Mouse (Mus musculus) heart, embryonic 16.5 days (tissue): ENCODE results near the gene Crlf1. TPM values are rescaled to one million over a fixed set of nuclear protein-coding genes. Genes with fewer than 3 reads are reported as not detected.

Source experiments
- ATAC-seq: fragments of 200-750 bp; cut with Nextera tagmentation; replicated peaks from 2 replicates; pipeline ENCODE4 v1.8.0; 2017; ENCODE audit warnings: moderate number of reproducible peaks; ENCODE audit not compliant: insufficient read depth, low FRiP score; ENCODE audit errors: extremely low read depth
- H3K27ac ChIP-seq: fragments of 300-500 bp; sonication (generic); 2 replicates; pipeline ENCODE4 v1.5.1; 2014; ENCODE audit warnings: mild to moderate bottlenecking, low read length, control low read depth, moderate library complexity
- H3K27me3 ChIP-seq: fragments of 300-500 bp; sonication (generic); 2 replicates; pipeline ENCODE4 v1.6.1; 2014; ENCODE audit warnings: low read length, mixed read lengths; ENCODE audit not compliant: control insufficient read depth, insufficient read depth
- H3K36me3 ChIP-seq: fragments of 300-500 bp; sonication (generic); 2 replicates; pipeline ENCODE4 v1.6.1; 2014; ENCODE audit not compliant: control insufficient read depth, insufficient read depth
- H3K4me1 ChIP-seq: fragments of 300-500 bp; sonication (generic); 2 replicates; pipeline ENCODE4 v1.6.1; 2014; ENCODE audit warnings: low read length, mixed read lengths; ENCODE audit not compliant: control insufficient read depth, insufficient read depth
- H3K4me2 ChIP-seq: fragments of 300-500 bp; sonication (generic); 2 replicates; pipeline ENCODE4 v1.6.1; 2014; ENCODE audit warnings: low read depth, mild to moderate bottlenecking, control low read depth, low read length
- H3K4me3 ChIP-seq: fragments of 300-500 bp; sonication (generic); 2 replicates; pipeline ENCODE4 v1.5.1; 2014; ENCODE audit warnings: mild to moderate bottlenecking, control low read depth, low read length
- H3K9ac ChIP-seq: fragments of 300-500 bp; sonication (generic); 2 replicates; pipeline ENCODE4 v1.6.1; 2014; ENCODE audit warnings: low read length, control low read depth
- H3K9me3 ChIP-seq: fragments of 300-500 bp; sonication (generic); replicated peaks from 2 replicates; pipeline ENCODE4 v1.6.1; 2016; ENCODE audit warnings: low read length; ENCODE audit not compliant: control insufficient read depth
- WGBS: fragments of 180-500 bp; shearing (Covaris S2); extraction: QIAGEN DNeasy Blood & Tissue Kit; methylation state at CpG from one replicate; pipeline ENCODE4 v1.1.7; 2014; 5-methylcytosine and 5-hydroxymethylcytosine counted together
- polyA plus RNA-seq: library from polyadenylated mRNA; unstranded; fragments of >200 nt; fragmentation: Nextera tagmentation; extraction: Ambion mirVana; gene quantifications from 2 replicates; pipeline ENCODE4 v1.2.1, GENCODE M21; 2015

Gene Crlf1
- polyA plus RNA-seq, 1 experiment from 2014 or later: 3.2 TPM

DNA sequence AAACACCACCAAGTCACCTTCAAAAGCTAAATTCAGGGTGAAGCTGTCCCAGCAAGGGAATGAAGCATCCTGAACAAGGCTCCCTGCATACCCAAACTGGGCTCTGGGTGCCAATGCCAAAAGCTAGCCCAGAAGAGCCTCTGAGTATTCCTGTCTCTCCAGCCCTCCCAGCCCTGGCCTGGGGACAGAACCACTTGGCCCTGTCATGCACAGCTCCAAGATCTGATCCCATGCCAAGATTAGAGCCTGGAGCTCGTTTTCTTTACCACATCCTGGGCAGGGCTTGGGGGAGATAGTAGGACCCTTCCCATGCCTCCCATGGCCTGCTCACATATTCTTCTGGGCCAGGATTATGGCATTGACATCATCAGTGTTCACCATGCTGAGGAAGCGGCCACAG lies 26.6 kb downstream of the Crlf1 start:
- Histone ChIP-seq H3K4me1 (peaks cover 10% of the 10 kb centered on the region), H3K9ac (no peak overlapping the region), H3K4me2 (no peak overlapping the region), H3K4me3 (no peak overlapping the region), H3K36me3 (peaks cover 12% of the 10 kb centered on the region), H3K27me3 (no peaks in the 10 kb centered on the region), H3K9me3 (no peaks in the 10 kb centered on the region), H3K27ac (no peak overlapping the region)
- WGBS: 54% methylated on average over 2 of the region's 2 CpGs
- no peak for ATAC-seq

DNA sequence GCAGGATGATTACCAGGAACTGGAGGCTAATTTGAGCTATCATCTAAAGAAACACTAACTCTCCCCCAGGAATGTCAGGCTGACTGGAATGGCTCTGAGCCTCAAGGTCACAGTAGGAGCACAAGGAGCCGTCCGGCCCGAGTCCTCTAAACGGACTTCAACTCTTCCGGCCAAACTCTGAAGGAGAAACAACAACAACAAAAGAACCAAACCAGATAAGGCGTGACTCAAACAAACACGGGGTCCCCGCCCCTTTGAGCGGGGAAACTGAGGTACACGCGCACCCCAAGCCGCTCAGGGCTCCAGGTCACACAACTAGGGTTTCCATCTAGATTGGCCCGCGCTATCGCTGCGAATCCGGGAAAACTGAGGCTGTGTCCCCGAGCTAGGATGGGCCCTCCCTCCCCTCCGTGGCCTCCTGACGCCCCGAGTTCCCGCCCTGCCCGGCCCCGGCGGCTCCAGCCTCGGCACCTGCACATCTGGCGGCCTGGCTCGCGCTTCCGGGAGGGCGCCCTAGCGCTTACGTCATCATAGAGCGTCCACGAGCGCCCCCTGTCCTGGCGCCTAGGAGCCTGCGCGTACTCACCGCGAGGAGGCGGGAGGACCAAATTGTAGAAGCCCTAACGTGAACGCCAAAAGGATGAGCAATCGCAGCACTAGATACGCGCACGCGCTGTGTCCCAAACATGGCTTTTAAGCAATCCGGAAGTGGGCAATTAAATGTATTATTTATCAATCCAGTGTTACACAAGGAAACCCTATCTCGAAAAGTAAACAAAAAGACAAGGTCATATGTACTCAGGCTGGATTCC lies 29.8 kb downstream of the Crlf1 start:
- peak; percentile 73 for ATAC-seq
- peak overlapping the region; percentile 84 for H3K4me2 ChIP-seq
- no peaks in the 10 kb centered on the region for H3K9me3 ChIP-seq
- H3K27me3 ChIP-seq: no peaks in the 10 kb centered on the region
- peak overlapping the region; percentile 90 for H3K27ac ChIP-seq
- H3K9ac ChIP-seq: peak overlapping the region; percentile 94
- H3K4me1 ChIP-seq: peaks cover 17% of the 10 kb centered on the region
- WGBS: under 1% methylated on average over 51 of the region's 51 CpGs
- H3K36me3 ChIP-seq: peaks cover 7% of the 10 kb centered on the region
- peak overlapping the region; percentile 91 for H3K4me3 ChIP-seq

DNA sequence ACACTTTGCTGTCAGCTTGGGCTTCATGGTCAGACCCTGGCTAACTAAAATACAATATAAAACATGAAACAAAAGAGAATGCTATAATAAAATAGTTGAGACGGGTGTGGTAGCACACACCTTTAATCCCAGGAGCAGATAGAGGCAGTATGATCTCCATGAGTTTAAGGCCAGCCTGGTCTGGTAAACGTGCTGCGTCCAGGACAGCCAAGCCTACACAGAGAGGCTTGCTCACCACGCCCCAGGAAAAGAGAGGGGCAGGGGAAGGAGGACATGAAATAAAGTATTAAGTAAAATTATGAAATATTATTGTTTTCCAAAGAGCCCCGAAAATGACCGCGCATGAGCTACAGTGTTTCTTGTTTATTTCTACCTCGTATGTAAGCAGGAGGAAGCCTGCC lies 34.2 kb downstream of the Crlf1 start:
- WGBS: 1% methylated on average over 8 of the region's 8 CpGs
- ATAC-seq: no peak
- no peaks in the 10 kb centered on the region for H3K27me3 ChIP-seq
- H3K36me3 ChIP-seq: peaks cover 19% of the 10 kb centered on the region
- H3K9ac ChIP-seq: peak overlapping the region; percentile 98
- peaks cover 26% of the 10 kb centered on the region for H3K4me1 ChIP-seq
- H3K4me2 ChIP-seq: peak overlapping the region; percentile 80
- no peaks in the 10 kb centered on the region for H3K9me3 ChIP-seq
- H3K4me3 ChIP-seq: peak overlapping the region; percentile 82
- peak overlapping the region; percentile 81 for H3K27ac ChIP-seq

DNA sequence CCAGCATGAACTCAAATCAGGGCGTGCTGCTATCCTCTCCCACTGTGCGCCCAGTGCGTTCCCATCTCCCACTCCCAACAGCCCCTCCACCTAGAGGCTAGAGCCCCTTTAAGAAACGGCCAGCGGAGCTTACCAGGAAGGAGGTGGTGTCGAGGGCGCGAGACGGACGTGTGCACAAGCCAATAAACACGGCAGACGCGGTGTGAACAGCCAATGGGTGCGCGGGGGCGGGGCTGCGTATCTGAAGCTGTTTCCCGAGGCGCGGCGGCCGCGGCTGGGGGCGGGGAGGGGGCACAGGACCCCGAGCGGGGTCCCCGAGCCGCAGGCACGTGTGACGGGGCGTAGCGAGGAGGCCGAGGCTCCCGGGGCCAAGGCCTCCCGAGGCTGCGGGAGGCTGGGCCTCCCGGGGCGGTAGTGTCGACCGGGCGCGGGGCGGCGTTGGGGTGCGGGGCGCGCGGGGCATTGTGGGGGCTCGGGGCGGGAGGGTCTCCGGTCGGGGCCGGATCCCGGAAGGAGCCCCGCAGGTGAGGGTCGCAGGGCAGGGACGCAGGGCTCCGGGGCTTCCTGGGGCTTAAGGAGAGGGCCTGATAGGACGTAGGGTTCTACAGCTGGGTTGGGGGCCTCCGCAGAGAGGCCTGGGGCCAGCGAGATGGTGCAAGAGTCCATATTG lies 34.7 kb downstream of the Crlf1 start, which contains the start of the genes Fkbp8 and Kxd1:
Fkbp8 (plus strand) TSS at position 213 of the 670 bp plus-strand sequence.
Kxd1 (minus strand) TSS at position 445 of the 670 bp plus-strand sequence.
- ATAC-seq: peak; percentile 92
- peak within 1 kb of the TSS; percentile 81 for H3K27ac ChIP-seq
- peaks cover 23% of the 10 kb centered on the region for H3K4me1 ChIP-seq
- H3K4me2 ChIP-seq: peak within 1 kb of the TSS; percentile 95
- H3K9ac ChIP-seq: peak within 1 kb of the TSS; percentile 98
- no peaks in the 10 kb centered on the region for H3K9me3 ChIP-seq
- H3K4me3 ChIP-seq: peak within 1 kb of the TSS; percentile 82
- H3K27me3 ChIP-seq: no peaks in the 10 kb centered on the region
- under 1% methylated on average over 60 of the region's 61 CpGs for WGBS
- H3K36me3 ChIP-seq: peaks cover 25% of the 10 kb centered on the region

DNA sequence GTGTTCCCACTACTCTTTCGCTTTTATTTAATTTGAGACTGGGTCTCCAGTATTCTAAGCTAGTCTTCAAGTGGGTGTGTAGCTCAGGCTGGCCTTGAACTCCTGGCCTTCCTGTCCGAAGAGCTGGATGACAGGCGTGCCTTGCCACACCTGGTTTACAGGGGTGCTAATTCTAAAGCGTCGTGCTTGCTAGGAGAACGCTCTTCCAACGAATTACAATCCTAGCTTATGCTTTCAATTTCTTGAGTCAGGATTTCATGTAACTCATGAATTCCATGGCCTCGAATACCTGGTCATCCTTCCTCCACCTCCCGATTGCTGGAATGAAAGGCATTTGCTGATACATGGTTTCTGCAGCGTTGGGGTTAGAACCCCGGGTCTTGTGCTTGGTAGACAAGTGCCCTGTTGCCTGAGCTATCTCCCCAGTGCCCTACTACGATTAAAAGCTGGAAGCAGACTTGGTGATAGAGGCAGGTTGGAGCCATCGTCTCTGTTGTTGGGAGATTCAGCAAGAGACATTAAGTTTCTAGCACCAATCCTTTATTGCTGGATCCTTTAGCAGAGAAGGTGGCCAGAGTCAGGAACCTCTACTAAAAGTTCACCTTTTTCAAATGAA lies 35.3 kb downstream of the Crlf1 start:
- peak overlapping the region; percentile 98 for H3K9ac ChIP-seq
- H3K36me3 ChIP-seq: peaks cover 27% of the 10 kb centered on the region
- WGBS: 17% methylated on average over 13 of the region's 13 CpGs
- peak overlapping the region; percentile 95 for H3K4me2 ChIP-seq
- no peaks in the 10 kb centered on the region for H3K9me3 ChIP-seq
- ATAC-seq: no peak
- peak overlapping the region; percentile 82 for H3K4me3 ChIP-seq
- H3K4me1 ChIP-seq: peaks cover 23% of the 10 kb centered on the region
- H3K27me3 ChIP-seq: no peaks in the 10 kb centered on the region
- H3K27ac ChIP-seq: peak overlapping the region; percentile 81

DNA sequence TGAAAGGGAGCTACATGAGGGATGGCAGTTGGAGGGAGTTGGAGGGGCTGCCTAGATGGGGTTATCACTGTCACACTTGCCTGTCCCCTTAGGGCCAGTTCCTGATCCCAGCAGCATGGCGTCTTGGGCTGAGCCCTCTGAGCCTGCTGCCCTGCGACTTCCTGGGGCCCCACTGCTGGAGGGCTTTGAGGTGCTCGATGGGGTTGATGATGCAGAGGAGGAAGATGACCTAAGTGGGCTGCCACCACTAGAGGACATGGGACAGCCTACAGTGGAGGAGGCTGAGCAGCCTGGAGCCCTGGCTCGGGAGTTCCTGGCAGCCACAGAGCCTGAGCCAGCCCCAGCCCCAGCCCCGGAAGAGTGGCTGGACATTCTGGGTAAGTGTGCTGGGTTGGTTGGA lies 36.3 kb downstream of the Crlf1 start:
- WGBS: 71% methylated on average over 5 of the region's 5 CpGs

DNA sequence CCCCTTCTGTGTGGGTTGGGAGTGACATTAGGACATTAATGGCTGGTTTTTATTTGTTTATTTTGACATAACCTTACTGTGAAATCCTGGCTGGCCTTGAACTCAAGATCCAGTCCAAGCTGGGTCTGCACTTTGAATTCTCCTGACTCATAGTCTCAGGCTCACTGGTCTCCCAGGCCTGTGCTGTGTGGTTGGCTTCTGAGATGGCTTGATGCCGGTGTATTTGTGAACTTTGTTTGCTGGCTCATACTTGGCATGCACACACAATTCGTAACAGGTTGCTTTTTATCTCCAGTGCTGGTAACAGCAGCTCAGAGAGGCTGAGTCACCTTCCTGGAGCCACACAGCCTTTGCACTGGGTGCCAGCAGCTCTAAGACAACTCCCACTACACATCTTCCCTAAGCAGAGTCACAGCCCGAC lies 36.8 kb downstream of the Crlf1 start:
- Histone ChIP-seq H3K4me1 (peaks cover 20% of the 10 kb centered on the region), H3K27me3 (no peaks in the 10 kb centered on the region), H3K4me2 (no peak overlapping the region), H3K36me3 (peaks cover 34% of the 10 kb centered on the region), H3K9ac (no peak overlapping the region), H3K9me3 (no peaks in the 10 kb centered on the region), H3K4me3 (no peak overlapping the region), H3K27ac (no peak overlapping the region)
- no peak for ATAC-seq
- 92% methylated on average over 3 of the region's 3 CpGs for WGBS

More for the DNA sequence above, 36.3 kb downstream of the Crlf1 start:
- Histone ChIP-seq H3K9ac (peak overlapping the region; percentile 49; the same call in 1 of the 2 replicates), H3K4me3 (no peak overlapping the region), H3K9me3 (no peaks in the 10 kb centered on the region), H3K36me3 (peaks cover 30% of the 10 kb centered on the region), H3K27me3 (no peaks in the 10 kb centered on the region), H3K27ac (no peak overlapping the region), H3K4me2 (no peak overlapping the region), H3K4me1 (peaks cover 20% of the 10 kb centered on the region)
- ATAC-seq: no peak

DNA sequence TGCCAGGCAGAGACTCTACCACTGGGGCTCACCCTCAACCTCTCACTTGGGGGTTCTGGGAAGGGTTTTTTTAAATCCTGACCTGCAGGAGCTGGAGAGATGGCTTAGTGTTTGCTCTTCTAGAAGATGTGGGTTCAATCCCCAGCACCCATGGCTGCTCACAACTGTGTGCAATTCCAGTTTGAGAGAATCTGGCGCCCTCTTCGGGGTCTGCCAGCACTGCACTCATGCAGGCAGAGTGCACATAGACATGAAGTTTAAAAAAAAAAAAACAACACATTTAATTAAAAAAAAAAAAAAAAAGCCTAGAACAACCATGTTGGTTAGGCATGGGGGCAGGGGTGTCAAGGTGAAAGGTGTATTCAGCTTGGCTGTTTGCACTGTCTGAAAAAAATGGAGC lies 37.4 kb downstream of the Crlf1 start:
- Histone ChIP-seq H3K9ac (no peak overlapping the region), H3K27ac (no peak overlapping the region), H3K9me3 (no peaks in the 10 kb centered on the region), H3K4me1 (peaks cover 20% of the 10 kb centered on the region), H3K4me3 (no peak overlapping the region), H3K4me2 (no peak overlapping the region), H3K36me3 (peaks cover 40% of the 10 kb centered on the region), H3K27me3 (no peaks in the 10 kb centered on the region)
- ATAC-seq: no peak
- 98% methylated on average over 2 of the region's 2 CpGs for WGBS
